Mouse (Mus musculus) lung, adult 10 weeks (tissue): ENCODE data around the gene Gm10358. TPM values are rescaled to one million over a fixed set of nuclear protein-coding genes. Genes with fewer than 3 reads are reported as not detected.

Experiments
- polyA plus RNA-seq: library from polyadenylated mRNA; stranded (reverse); fragments of 350-450 nt; fragmentation: Illumina TruSeq; extraction: RNeasy Lipid Tissue Mini Kit (QIAGEN cat#74804); gene quantifications from one replicate; pipeline ENCODE4 v1.2.3, GENCODE M21; 2014; ENCODE audit warnings: low read depth, low replicate concordance; ENCODE audit not compliant: insufficient read depth

Gene Gm10358
- not detected for polyA plus RNA-seq

DNA sequence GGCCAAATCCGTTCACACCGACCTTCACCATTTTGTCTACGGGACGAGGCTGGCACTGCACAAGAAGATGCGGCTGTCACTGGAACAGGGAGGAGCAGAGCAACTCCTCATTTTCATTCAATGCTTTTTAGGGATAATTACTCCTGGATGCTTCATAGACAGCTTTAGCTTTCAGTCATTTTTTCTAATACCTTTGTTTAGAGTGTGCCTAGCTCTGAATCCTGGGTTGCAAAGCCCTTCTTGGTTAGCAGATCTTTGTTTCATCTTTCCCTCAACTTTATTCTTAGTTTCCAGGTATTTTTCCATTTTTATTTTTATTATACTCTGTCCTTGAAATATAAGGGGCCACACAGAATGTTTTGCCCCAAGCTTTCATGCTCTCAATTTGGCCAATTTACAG lies at the start of gene Gm10358:
Gene Gm10358 (minus strand): TSS at position 101 of the 400 bp plus-strand sequence.

DNA sequence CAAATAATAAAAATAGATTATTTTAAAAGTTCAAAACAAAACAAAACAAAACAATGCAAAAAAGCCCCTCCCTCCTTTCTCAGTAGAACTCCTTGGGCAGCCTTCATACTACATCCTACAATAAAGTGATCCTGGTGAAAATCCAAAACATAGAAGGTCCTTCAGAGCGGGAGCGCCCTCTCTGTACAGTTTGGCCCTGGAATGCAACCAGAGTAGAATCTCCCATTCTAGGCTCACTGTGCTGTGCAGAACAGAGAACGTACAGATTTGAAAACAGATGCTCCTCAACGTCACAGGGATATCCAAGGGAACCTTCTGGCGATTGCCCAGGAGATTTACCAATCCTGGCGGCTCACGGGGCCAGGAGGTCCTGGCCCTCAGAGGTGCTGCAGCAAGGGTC lies 42.0 kb upstream of the Gm10358 start, which contains the start of gene Iqcm:
Gene Iqcm (plus strand): TSS at position 301 of the 400 bp plus-strand sequence.

Other genes starting within 250 kb of the Gm10358 start
- gene Rasd2, start 192.6 kb downstream of the Gm10358 start, polyA plus RNA-seq = 1.5 TPM
- not detected for gene Iqcm, start 42.1 kb upstream of the Gm10358 start, polyA plus RNA-seq